Mouse (Mus musculus) heart, postnatal 25 days (tissue): ENCODE data around the gene Gm10521. TPM values are rescaled to one million over a fixed set of nuclear protein-coding genes. Genes with fewer than 3 reads are reported as not detected.
A peak's percentile ranks its signal among the peaks of the same experiment; 100 is the strongest.
"Not testable (repeated sequence)": the region's sequence is repeated elsewhere in the genome, so short reads cannot be mapped to it uniquely, and the experiment has no call there.

Experiments used
- DNase-seq: peaks from one replicate; pipeline ENCODE4 v3.0.0; 2022; ENCODE audit warnings: low spot score
- intact Hi-C: fragments of 180-260 bp; cut with DNase I; formaldehyde crosslinking; loops from one replicate; pipeline ENCODE4 v1.15.1; 2025
- total RNA-seq, 2 experiments: library from RNA; stranded (reverse); gene quantifications; 2 replicates each; pipeline ENCODE4 v1.2.3; 2021

Gene Gm10521
- total RNA-seq: under 1 TPM; 0.08 to 0.16 TPM

- DNase-seq, intact Hi-C loops: not testable (repeated sequence)
Observed at GRCm38 (mm10) chr1:171895364-171895763, at the start of gene Gm10521. Gene Gm10521, plus strand, starts transcription at chr1:171895664.

GRCm38 (mm10) chr1:171848201-171848600 lies 47.3 kb upstream of the Gm10521 start:
- DNase-seq: no peak
- intact Hi-C loops: no loop called here

GRCm38 (mm10) chr1:171848757-171849156 lies 46.7 kb upstream of the Gm10521 start:
- no peak for DNase-seq
- intact Hi-C loops: no loop called here

DNA sequence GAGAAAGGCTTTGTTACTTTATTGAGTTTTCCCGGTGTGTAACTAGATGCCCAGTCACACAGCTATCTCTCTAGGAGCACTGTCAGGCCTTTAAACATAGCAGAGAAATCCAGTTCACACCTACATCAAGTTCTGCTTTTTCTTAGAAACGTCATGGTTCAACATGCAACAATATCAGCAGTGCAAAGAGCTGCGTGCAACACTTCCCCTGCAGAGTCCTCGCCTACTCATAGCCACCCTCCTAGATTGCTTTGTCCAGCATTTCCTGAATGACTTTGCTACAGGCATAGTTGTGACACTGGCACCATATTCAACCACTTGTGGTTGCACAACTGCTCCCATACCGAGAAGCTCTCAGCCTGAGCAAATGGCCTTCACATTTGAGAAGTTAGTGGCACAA lies 46.0 kb upstream of the Gm10521 start:
- intact Hi-C loops: no loop called here
- peak; percentile 8 for DNase-seq

DNA sequence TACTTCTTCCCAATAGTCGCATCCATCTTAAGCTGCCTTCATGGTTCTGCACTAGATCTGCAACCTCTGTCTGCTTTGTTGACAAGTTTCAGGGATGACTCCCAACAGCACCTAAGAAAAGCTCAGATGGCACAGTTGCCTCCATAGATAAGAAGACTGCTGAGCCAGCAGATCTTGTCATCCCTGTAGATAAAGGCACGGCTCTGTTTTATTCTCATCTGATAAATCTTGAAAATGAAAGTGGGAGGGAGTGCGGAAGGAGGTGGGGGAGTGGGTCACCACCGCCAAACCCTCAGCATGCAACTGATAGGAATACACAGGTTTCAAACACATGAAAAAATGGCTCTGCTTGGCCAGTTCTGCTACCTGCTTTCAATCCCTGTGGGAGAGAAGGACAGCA lies 30.0 kb upstream of the Gm10521 start:
- intact Hi-C loops: no loop called here
- no peak for DNase-seq

DNA sequence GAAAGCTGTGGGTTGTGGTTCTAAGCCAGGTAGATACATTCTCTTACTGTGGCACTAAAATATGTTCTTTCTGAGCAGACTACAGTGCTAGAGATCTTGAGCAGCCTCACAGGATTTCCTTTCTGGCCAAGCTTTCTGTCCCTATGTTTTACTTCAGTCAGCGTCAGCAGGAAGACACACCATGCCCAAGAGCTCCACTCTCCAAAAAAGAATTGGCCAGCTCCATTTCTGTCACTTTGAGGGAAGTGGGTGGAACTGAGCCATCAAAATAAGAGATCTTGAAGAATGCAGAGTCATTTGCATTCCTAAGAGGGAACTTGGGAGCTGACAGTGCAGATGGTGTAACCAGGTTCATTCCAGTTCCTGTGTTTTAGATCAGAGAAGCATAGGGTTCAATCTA lies 8.5 kb upstream of the Gm10521 start:
- no peak for DNase-seq
- intact Hi-C loops: no loop called here

DNA sequence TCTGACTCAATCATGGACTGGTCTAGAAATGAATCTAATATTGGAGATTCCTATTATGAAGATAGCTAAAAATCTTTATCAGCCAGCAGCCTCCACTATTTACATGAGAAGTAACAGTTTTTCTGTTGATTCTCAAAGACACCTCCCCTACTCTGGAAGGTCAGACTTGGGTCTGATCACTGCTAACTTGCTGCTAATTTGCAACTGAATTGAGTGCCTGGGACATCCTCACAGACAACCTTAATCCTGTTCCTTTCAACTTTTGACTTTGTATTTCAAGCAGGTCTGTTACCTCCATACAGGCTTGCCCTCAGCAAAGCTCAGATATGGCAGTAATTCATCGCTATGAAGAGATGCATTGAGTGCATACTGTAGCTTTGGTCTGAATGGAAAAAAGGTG lies 8.5 kb downstream of the Gm10521 start:
- intact Hi-C loops: no loop called here

GRCm38 (mm10) chr1:171915638-171916458 lies 20.4 kb downstream of the Gm10521 start:
- intact Hi-C loops: no loop called here
- no peak for DNase-seq

More for the DNA sequence above, 8.5 kb downstream of the Gm10521 start:
- no peak for DNase-seq

GRCm38 (mm10) chr1:171917305-171918039 lies 22.0 kb downstream of the Gm10521 start, which contains the start of gene Slamf6:
Gene Slamf6, plus strand, starts transcription at chr1:171917515.
- no peak for DNase-seq
- intact Hi-C loops: no loop called here

DNA sequence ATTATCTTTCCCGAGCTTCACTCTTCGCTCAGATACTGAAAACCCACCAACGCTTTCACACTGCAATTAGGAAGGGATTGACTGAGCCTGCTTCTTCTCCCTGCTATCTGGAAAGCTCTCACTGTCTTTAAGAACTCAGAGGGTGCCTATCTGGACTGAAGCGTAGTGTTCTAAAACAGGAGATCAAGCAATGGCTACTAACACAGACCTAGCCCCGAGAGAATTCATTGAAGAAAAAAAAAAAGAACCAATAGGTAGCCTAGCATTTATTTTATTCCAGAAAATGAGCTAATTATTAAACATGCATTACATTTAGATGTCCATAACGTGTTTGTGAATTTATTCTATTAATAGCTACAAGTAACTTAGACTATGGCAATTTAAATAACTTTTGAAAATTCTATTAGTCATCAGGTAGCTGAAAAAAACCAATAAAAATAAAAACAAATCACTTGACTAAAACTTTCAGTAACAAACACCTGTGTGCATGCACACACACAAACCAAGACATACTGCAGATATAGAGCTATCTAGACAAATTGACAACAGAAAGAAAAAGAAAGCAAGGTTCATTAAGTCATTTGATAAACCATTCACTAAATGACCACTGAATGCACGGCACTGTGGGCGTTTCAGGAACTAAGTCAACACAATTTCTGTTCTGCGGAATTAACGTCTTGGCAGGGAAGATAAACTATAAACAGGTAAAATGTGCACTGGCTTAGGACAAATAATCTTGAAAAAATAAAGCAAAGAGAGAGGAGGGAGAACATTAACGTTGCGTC lies 22.9 kb downstream of the Gm10521 start:
- DNase-seq: no peak
- intact Hi-C loops: no loop called here

DNA sequence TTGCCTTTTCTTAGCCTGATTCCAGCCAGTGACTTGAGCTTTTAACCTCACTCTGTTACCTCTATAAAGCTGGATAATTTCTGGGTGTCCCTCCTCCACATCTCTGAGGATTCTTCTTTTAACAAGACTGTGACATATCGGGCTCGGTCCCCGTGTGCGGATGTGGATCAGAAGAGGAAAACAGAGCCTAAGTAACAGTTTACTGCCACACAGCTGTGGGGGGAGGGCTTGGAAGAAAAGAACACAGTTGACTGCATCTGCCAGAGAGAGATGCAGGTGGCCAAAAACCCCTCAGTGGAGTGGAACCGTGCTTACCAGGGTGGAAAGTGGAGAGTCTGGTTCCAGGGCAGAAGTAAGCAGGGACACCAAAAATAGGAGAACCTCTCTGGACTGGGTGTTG lies 23.7 kb downstream of the Gm10521 start:
- intact Hi-C loops: no loop called here
- no peak for DNase-seq

- no peak for DNase-seq
- intact Hi-C loops: no loop called here
Observed at GRCm38 (mm10) chr1:171919901-171920510, 24.5 kb downstream of the Gm10521 start.

DNA sequence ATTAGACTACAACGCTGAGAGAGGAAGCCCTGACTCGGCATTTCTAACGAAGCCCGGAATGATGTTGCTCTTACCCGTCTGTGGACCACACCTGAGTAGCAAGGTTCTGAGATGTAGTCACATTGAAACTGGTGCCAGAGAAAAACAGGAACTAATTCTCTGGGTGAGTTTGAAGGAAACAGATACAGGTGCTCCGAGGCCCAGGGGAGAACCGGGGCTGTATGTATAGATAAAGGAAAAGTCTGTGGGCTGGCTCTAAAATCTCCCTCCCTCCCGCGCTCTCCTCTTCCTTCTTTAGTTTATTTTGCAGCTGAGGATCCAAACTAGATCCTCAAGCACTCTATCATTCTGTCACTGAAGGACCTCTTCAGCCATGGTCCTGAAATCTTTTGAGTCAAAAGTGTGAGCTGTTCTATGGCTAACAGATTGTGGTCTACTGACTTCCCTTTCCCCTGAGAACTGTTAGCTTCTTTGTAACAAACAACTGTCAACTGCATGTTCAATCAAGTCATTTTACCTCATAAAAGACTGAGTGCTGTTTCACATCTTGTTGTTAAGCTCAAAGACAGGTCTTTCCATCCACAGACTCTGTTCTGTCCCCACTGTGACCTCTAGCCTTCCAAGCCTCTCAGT lies 25.6 kb downstream of the Gm10521 start:
- intact Hi-C loops: no loop called here
- DNase-seq: no peak

- DNase-seq: no peak
- intact Hi-C loops: no loop called here
Observed at GRCm38 (mm10) chr1:171921641-171922040, 26.2 kb downstream of the Gm10521 start.

DNA sequence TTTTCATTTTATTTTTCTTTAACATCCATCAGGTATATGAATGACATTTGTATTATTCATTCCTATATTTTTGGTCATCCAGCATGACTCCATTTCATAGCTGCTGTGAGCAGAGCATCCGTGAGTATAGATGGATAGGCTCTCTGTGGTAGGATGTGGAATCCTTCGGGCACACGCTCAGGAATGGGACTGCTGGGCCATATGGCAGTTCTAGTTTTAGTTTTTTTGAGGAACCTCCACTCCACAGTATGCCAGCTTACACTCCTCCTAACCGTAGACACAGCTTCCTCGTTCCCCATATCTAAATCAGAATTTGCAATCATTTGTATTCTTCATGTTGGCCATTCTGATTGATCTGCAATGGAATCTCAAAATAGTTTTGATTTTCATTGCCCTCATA lies 27.4 kb downstream of the Gm10521 start:
- intact Hi-C loops: no loop called here
- no peak for DNase-seq

DNA sequence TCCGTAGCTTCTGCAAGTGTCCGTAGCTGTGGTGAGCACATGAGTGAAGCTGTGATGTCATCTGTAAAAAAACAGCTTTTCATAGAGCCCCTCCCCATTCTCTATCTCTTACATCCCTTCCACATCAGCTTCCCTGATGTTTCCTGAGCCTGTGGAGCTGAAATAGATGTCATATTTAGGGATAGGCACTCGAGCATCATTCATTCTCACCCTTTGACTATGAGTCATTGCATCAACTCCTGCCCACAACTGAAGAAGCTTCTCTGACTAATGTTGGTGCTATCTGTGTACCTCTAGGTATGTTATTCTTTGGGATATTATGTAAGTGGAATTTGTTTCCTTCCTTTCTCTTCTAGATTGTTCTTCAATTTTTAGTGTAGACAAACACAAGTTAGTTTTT lies 29.4 kb downstream of the Gm10521 start:
- intact Hi-C loops: no loop called here
- no peak for DNase-seq

GRCm38 (mm10) chr1:171933851-171934250 lies 38.4 kb downstream of the Gm10521 start:
- intact Hi-C loops: no loop called here
- no peak for DNase-seq

- intact Hi-C loops: no loop called here
- DNase-seq: no peak
Observed at GRCm38 (mm10) chr1:171938952-171939948, 43.8 kb downstream of the Gm10521 start.
